Mouse (Mus musculus) CH12.LX (cell line): ENCODE measurements around the gene Dmxl2. TPM values are rescaled to one million over a fixed set of nuclear protein-coding genes. Genes with fewer than 3 reads are reported as not detected.

Experiments used
- DNase-seq: peaks from one replicate; pipeline ENCODE4 v3.0.0-alpha.2; 2013; ENCODE audit errors: extremely low read depth
- H3K27ac ChIP-seq: 2 replicates; pipeline ENCODE4 v1.5.1; 2012; ENCODE audit warnings: low read depth, mild to moderate bottlenecking, control low read depth, moderate library complexity; ENCODE audit not compliant: insufficient read depth
- H3K27me3 ChIP-seq: replicated peaks from 2 replicates; pipeline ENCODE3; 2012; ENCODE audit warnings: inconsistent platforms
- H3K36me3 ChIP-seq, 2 experiments: replicated peaks in 1 of 2; 2 replicates each; pipeline versions ENCODE3 to v1.6.1; 2012; ENCODE audit warnings: inconsistent platforms in 1 of 2, low read length in 1 of 2, mild to moderate bottlenecking in 1 of 2, mixed read lengths in 1 of 2, moderate library complexity in 1 of 2; ENCODE audit not compliant: control insufficient read depth in 1 of 2, insufficient read depth in 1 of 2
- H3K4me1 ChIP-seq, 2 experiments: 2 replicates each; pipeline ENCODE4 v1.6.1; 2012; ENCODE audit warnings: inconsistent platforms in 1 of 2, moderate library complexity in 1 of 2; ENCODE audit not compliant: insufficient read depth in 2 of 2, control insufficient read depth in 1 of 2
- H3K4me2 ChIP-seq: 2 replicates; pipeline ENCODE4 v1.6.1; 2012; ENCODE audit warnings: low read depth, mild to moderate bottlenecking, control low read depth; ENCODE audit not compliant: poor library complexity, insufficient read depth, severe bottlenecking
- H3K4me3 ChIP-seq, 3 experiments: fragments of 150-350 bp in 1 of 3; sonication (generic) in 1 of 3; replicated peaks in 1 of 3; 2 replicates each; pipeline versions ENCODE3 to v1.5.1; 2011 to 2012; ENCODE audit warnings: low read depth in 2 of 3, low read length in 2 of 3, mild to moderate bottlenecking in 2 of 3, moderate library complexity in 2 of 3, control low read depth in 1 of 3, improper control_type of control experiment in 1 of 3, inconsistent platforms in 1 of 3, mixed read lengths in 1 of 3; ENCODE audit not compliant: poor library complexity in 1 of 3
- H3K79me2 ChIP-seq: replicated peaks from 2 replicates; pipeline ENCODE4 v1.6.1; 2012; ENCODE audit warnings: mild to moderate bottlenecking, moderate library complexity; ENCODE audit not compliant: control insufficient read depth, poor library complexity, insufficient read depth, severe bottlenecking; ENCODE audit errors: extremely low read depth
- H3K9ac ChIP-seq: 2 replicates; pipeline ENCODE4 v1.6.1; 2012; ENCODE audit warnings: low read depth, mild to moderate bottlenecking, control low read depth, moderate library complexity; ENCODE audit not compliant: insufficient read depth
- H3K9me3 ChIP-seq: replicated peaks from 2 replicates; pipeline ENCODE3; 2012; ENCODE audit warnings: low read length, inconsistent platforms, mixed read lengths
- CHD1 ChIP-seq: IDR thresholded peaks from 2 replicates; pipeline ENCODE4 v1.6.1; 2012; ENCODE audit warnings: low read depth, low read length, improper control_type of control experiment, inconsistent platforms
- E2F4 ChIP-seq: IDR thresholded peaks from 2 replicates; pipeline ENCODE4 v1.6.1; 2011; ENCODE audit warnings: low read depth, low read length, improper control_type of control experiment; ENCODE audit not compliant: insufficient replicate concordance
- ELF1 ChIP-seq: IDR thresholded peaks from 2 replicates; pipeline ENCODE4 v1.6.1; 2014; ENCODE audit warnings: low read depth, mild to moderate bottlenecking, inconsistent platforms, low read length, improper control_type of control experiment
- EP300 ChIP-seq: IDR thresholded peaks from 2 replicates; pipeline ENCODE4 v1.6.1; 2011; ENCODE audit warnings: low read length, improper control_type of control experiment
- ETS1 ChIP-seq: conservative IDR thresholded peaks from 2 replicates; pipeline ENCODE4 v1.6.1; 2012; ENCODE audit warnings: low read depth, mild to moderate bottlenecking, inconsistent platforms, low read length, improper control_type of control experiment, moderate library complexity
- GABPA ChIP-seq: IDR thresholded peaks from 2 replicates; pipeline ENCODE4 v1.6.1; 2012; ENCODE audit warnings: low read depth, low read length, improper control_type of control experiment, inconsistent platforms; ENCODE audit not compliant: insufficient replicate concordance
- HCFC1 ChIP-seq: IDR thresholded peaks from 2 replicates; pipeline ENCODE4 v1.6.1; 2012; ENCODE audit warnings: low read depth, mild to moderate bottlenecking, inconsistent platforms, low read length, improper control_type of control experiment
- JUN ChIP-seq: IDR thresholded peaks from 2 replicates; pipeline ENCODE4 v1.6.1; 2011; ENCODE audit warnings: low read depth, mild to moderate bottlenecking, low read length, improper control_type of control experiment, moderate library complexity; ENCODE audit not compliant: insufficient read depth
- JUND ChIP-seq: conservative IDR thresholded peaks from 2 replicates; pipeline ENCODE4 v1.6.1; 2011; ENCODE audit warnings: low read depth, low read length, improper control_type of control experiment
- KAT2A ChIP-seq: IDR thresholded peaks from 2 replicates; pipeline ENCODE4 v1.6.1; 2012; ENCODE audit warnings: low read length, improper control_type of control experiment, inconsistent platforms; ENCODE audit not compliant: insufficient replicate concordance
- MAFK ChIP-seq: IDR thresholded peaks from 2 replicates; pipeline ENCODE4 v1.6.1; 2011; ENCODE audit warnings: low read length, improper control_type of control experiment; ENCODE audit not compliant: insufficient replicate concordance
- MAZ ChIP-seq: IDR thresholded peaks from 2 replicates; pipeline ENCODE4 v1.6.1; 2012; ENCODE audit warnings: low read depth, mild to moderate bottlenecking, inconsistent platforms, low read length, improper control_type of control experiment, moderate library complexity
- MEF2A ChIP-seq: IDR thresholded peaks from 2 replicates; pipeline ENCODE4 v1.6.1; 2014; ENCODE audit warnings: low read depth, mild to moderate bottlenecking, inconsistent platforms, low read length, improper control_type of control experiment, borderline replicate concordance
- MYC ChIP-seq: IDR thresholded peaks from 2 replicates; pipeline ENCODE4 v1.6.1; 2011; ENCODE audit warnings: low read depth, mild to moderate bottlenecking, improper control_type of control experiment, low read length
- NELFE ChIP-seq: IDR thresholded peaks from 2 replicates; pipeline ENCODE4 v1.6.1; 2011; ENCODE audit warnings: low read depth, low read length, improper control_type of control experiment
- PAX5 ChIP-seq: IDR thresholded peaks from 2 replicates; pipeline ENCODE4 v1.6.1; 2012; ENCODE audit warnings: low read length, inconsistent platforms, mixed read lengths
- POLR2A ChIP-seq: IDR thresholded peaks from 2 replicates; pipeline ENCODE4 v1.6.1; 2011; ENCODE audit warnings: low read depth, mild to moderate bottlenecking, improper control_type of control experiment, low read length
- POLR2AphosphoS2 ChIP-seq: IDR thresholded peaks from 2 replicates; pipeline ENCODE4 v1.6.1; 2011; ENCODE audit warnings: low read depth, low read length, improper control_type of control experiment
- RAD21 ChIP-seq: IDR thresholded peaks from 2 replicates; pipeline ENCODE4 v1.6.1; 2011; ENCODE audit warnings: low read depth, mild to moderate bottlenecking, low read length, improper control_type of control experiment, moderate library complexity
- RCOR1 ChIP-seq: conservative IDR thresholded peaks from 2 replicates; pipeline ENCODE4 v1.6.1; 2012; ENCODE audit warnings: low read depth, mild to moderate bottlenecking, inconsistent platforms, low read length, improper control_type of control experiment
- SIN3A ChIP-seq: IDR thresholded peaks from 2 replicates; pipeline ENCODE4 v1.6.1; 2012; ENCODE audit warnings: low read length, improper control_type of control experiment, inconsistent platforms
- SMC3 ChIP-seq: IDR thresholded peaks from 2 replicates; pipeline ENCODE4 v1.6.1; 2011; ENCODE audit warnings: low read depth, low read length, improper control_type of control experiment
- TBP ChIP-seq: conservative IDR thresholded peaks from 2 replicates; pipeline ENCODE4 v1.6.1; 2011; ENCODE audit warnings: low read depth, low read length, improper control_type of control experiment
- USF1 ChIP-seq: IDR thresholded peaks from 2 replicates; pipeline ENCODE4 v1.6.1; 2014; ENCODE audit warnings: low read depth, mild to moderate bottlenecking, inconsistent platforms, low read length, improper control_type of control experiment
- ZC3H11A ChIP-seq: IDR thresholded peaks from 2 replicates; pipeline ENCODE4 v1.6.1; 2012; ENCODE audit warnings: low read depth, mild to moderate bottlenecking, inconsistent platforms, low read length, improper control_type of control experiment
- ZKSCAN1 ChIP-seq: IDR thresholded peaks from 2 replicates; pipeline ENCODE4 v1.6.1; 2012; ENCODE audit warnings: low read depth, inconsistent platforms, low read length, improper control_type of control experiment, borderline replicate concordance
- dilution Hi-C: fragments of 300-500 bp; cut with MboI; formaldehyde crosslinking; loops from 2 replicates; pipeline ENCODE4 v1.14.3; 2020; ENCODE audit warnings: low sequenced_read_pairs; ENCODE audit not compliant: extremely low pct_unique_long_range_greater_than_20kb, extremely low pct_ligation_motif_present
- in situ Hi-C: fragments of 300-500 bp; cut with MboI; formaldehyde crosslinking; loops from 3 replicates; pipeline ENCODE4 v1.14.3; 2019; ENCODE audit warnings: low sequenced_read_pairs, low pct_ligation_motif_present, low pct_unique_long_range_greater_than_20kb, mixed read lengths
- polyA plus RNA-seq: library from polyadenylated mRNA; unstranded; fragments of >175 nt; gene quantifications from 2 replicates; pipeline ENCODE4 v1.2.1, GENCODE M21; 2012; ENCODE audit warnings: low read depth; ENCODE audit not compliant: insufficient read length
- total RNA-seq, 2 experiments: library from RNA; depleted of rRNA; stranded (reverse); fragments of 300-350 nt in 1 of 2; fragments of >200 nt in 1 of 2; gene quantifications; 2 replicates each; pipeline ENCODE4 v1.2.3; 2012 to 2014

The Dmxl2 gene
- total and polyA plus RNA-seq, 3 experiments = 21.8 to 23.7 (median 22.5) TPM

- TF ChIP-seq MAFK (no peak), ZKSCAN1 (no peak), SIN3A (no peak), JUND (no peak), PAX5 (no peak), USF1 (no peak), KAT2A (no peak), HCFC1 (no peak), ELF1 (no peak), CHD1 (no peak), RAD21 (no peak), TBP (no peak), ETS1 (no peak), GABPA (no peak), E2F4 (no peak)
- in situ Hi-C loops = no loop called here
- Histone ChIP-seq H3K4me2 (no peak overlapping the region), H3K36me3 (no peaks in the 10 kb centered on the region), H3K9ac (no peak overlapping the region), H3K27ac (no peak overlapping the region), H3K27me3 (no peaks in the 10 kb centered on the region), H3K79me2 (no peaks in the 10 kb centered on the region), H3K9me3 (no peaks in the 10 kb centered on the region), H3K4me3 (no peak overlapping the region), H3K4me1 (peaks cover 0 to 7% of the 10 kb centered on the region in 2 experiments; a peak in 1 of 4 replicates)
- dilution Hi-C loops = no loop called here
- DNase-seq = no peak
These were observed 14.6 kb upstream of the Dmxl2 start for GRCm38 (mm10) chr9:54515991-54516390.

GRCm38 (mm10) chr9:54502873-54503272 is 1.4 kb upstream of the Dmxl2 start:
- dilution Hi-C loops = no loop called here

More at GRCm38 (mm10) chr9:54502873-54503272, 1.4 kb upstream of the Dmxl2 start:
- Histone ChIP-seq H3K4me3 (no peak overlapping the region), H3K9ac (no peak overlapping the region), H3K36me3 (peaks cover 0 to 1% of the 10 kb centered on the region in 2 experiments)
- no peak for TF ChIP-seq POLR2AphosphoS2
- no peak for TF ChIP-seq NELFE
- TF ChIP-seq JUND = no peak
- TF ChIP-seq KAT2A = no peak
- TF ChIP-seq JUN = no peak
- TF ChIP-seq E2F4 = no peak
- TF ChIP-seq ZC3H11A = no peak
- no peak for TF ChIP-seq MEF2A
- no peak for TF ChIP-seq ZKSCAN1
- TF ChIP-seq POLR2A = no peak
- TF ChIP-seq MYC = no peak
- no peak for TF ChIP-seq MAZ
- no peak for TF ChIP-seq HCFC1
- no peak for TF ChIP-seq EP300
- no peak for TF ChIP-seq RCOR1
- TF ChIP-seq ELF1 = no peak
- TF ChIP-seq SMC3 = no peak
- TF ChIP-seq, all 38 proteins: peak for 0
- in situ Hi-C loops = no loop called here
- Histone ChIP-seq H3K27me3 (no peaks in the 10 kb centered on the region), H3K4me2 (no peak overlapping the region), H3K9me3 (no peaks in the 10 kb centered on the region), H3K4me1 (peaks cover 3 to 22% of the 10 kb centered on the region in 2 experiments), H3K27ac (no peak overlapping the region), H3K79me2 (peaks cover 11% of the 10 kb centered on the region)
- DNase-seq = no peak
